Comparison of ENCODE assay signal across 26 mouse cellular contexts in the genomic region with DNA sequence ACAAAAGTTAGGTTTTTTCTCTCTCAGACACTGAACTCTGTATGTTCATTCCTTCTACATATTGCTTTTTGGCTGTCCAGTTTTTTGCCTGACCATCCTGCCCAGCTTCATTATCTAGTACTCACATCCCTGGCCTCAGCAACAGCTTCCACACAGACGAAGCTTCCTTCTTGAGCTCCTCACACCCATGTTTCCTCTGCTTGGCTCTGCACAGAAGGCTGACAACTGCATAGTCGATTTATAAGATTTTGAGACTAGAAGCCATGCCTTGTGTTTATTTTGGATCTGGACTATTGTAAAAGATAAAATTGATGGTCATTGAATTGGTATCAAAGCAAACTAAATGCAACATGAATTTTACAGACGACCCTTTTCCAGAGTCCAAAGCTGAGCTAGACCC.
"Had no signal": no experiment of that assay in that cellular context is flagged by ENCODE, and none has a peak within 500 bp of the region (broad histone marks: within the 10 kb centered on the region; RNA-seq: fewer than 3 reads in every experiment).

No protein-coding gene starts in this region.

- H3K36me3 ChIP-seq: heart, embryonic 10.5 days; heart, embryonic 12.5 days; hindbrain, embryonic 10.5 days; hindbrain, embryonic 12.5 days; intestine, embryonic 15.5 days; kidney, embryonic 15.5 days; limb, embryonic 10.5 days; limb, embryonic 12.5 days; liver, embryonic 13.5 days; liver, embryonic 15.5 days had no signal

- H3K4me3 ChIP-seq: gastrocnemius, adult 2 months; heart, embryonic 10.5 days; heart, embryonic 12.5 days; hindbrain, embryonic 10.5 days; hindbrain, embryonic 12.5 days; intestine, embryonic 15.5 days; kidney, embryonic 15.5 days; layer of hippocampus, adult 2 months; left cerebral cortex, adult 2 months; limb, embryonic 10.5 days; limb, embryonic 12.5 days; liver, embryonic 13.5 days; liver, embryonic 15.5 days had no signal

- H3K27ac ChIP-seq: gastrocnemius, adult 2 months; heart, embryonic 10.5 days; hindbrain, embryonic 10.5 days; hindbrain, embryonic 12.5 days; hindbrain, embryonic 14.5 days; intestine, embryonic 15.5 days; kidney, embryonic 15.5 days; layer of hippocampus, adult 2 months; left cerebral cortex, adult 2 months; limb, embryonic 10.5 days; limb, embryonic 12.5 days; liver, embryonic 13.5 days; liver, embryonic 15.5 days had no signal

- DNase-seq: gastrocnemius, adult 2 months; gastrocnemius, postnatal 10 days; gastrocnemius, postnatal 25 days; heart, adult 18-20 months; heart, postnatal 10 days; heart, postnatal 4 days; kidney, postnatal 36 days; liver; liver, embryonic 13.5 days; liver, postnatal 0 days had no signal

- H3K9me3 ChIP-seq: heart, embryonic 10.5 days; heart, embryonic 12.5 days; hindbrain, embryonic 10.5 days; hindbrain, embryonic 12.5 days; intestine, embryonic 15.5 days; kidney, embryonic 15.5 days; limb, embryonic 10.5 days; limb, embryonic 12.5 days; liver, embryonic 13.5 days; liver, embryonic 15.5 days had no signal

- H3K9ac ChIP-seq: heart, embryonic 12.5 days; hindbrain, embryonic 12.5 days; hindbrain, embryonic 14.5 days; intestine, embryonic 15.5 days; kidney, embryonic 15.5 days; limb, embryonic 12.5 days; liver, embryonic 13.5 days; liver, embryonic 15.5 days; liver, postnatal 0 days had no signal

- H3K4me2 ChIP-seq: heart, embryonic 12.5 days; hindbrain, embryonic 12.5 days; hindbrain, embryonic 14.5 days; intestine, embryonic 15.5 days; kidney, embryonic 15.5 days; limb, embryonic 12.5 days; liver, embryonic 11.5 days; liver, embryonic 13.5 days; liver, embryonic 15.5 days had no signal

- H3K27me3 ChIP-seq: heart, embryonic 12.5 days; hindbrain, embryonic 12.5 days; intestine, embryonic 15.5 days; kidney, embryonic 15.5 days; limb, embryonic 12.5 days; liver, embryonic 13.5 days; liver, embryonic 15.5 days had no signal

- H3K4me1 ChIP-seq: heart, embryonic 10.5 days; heart, embryonic 12.5 days; hindbrain, embryonic 10.5 days; hindbrain, embryonic 12.5 days; intestine, embryonic 15.5 days; kidney, embryonic 15.5 days; limb, embryonic 10.5 days; limb, embryonic 12.5 days; liver, embryonic 13.5 days; liver, embryonic 15.5 days had no signal

- ATAC-seq: hindbrain, embryonic 16.5 days; inflammation-experienced regulatory T-cells, adult 6 months; intestine, embryonic 15.5 days; intestine, postnatal 0 days; liver, postnatal 0 days had no signal
